Mouse (Mus musculus) ovary, postnatal 36 days (tissue): ENCODE results near the gene Olfr168.
"Not testable (repeated sequence)": the region's sequence is repeated elsewhere in the genome, so short reads cannot be mapped to it uniquely, and the experiment has no call there.

Experiments
- DNase-seq: peaks from one replicate; pipeline ENCODE4 v3.0.0; 2022; ENCODE audit warnings: low spot score, mixed read lengths

Olfr168 gene

GRCm38 (mm10) chr16:19535455-19535854 is at the start of gene Olfr168:
TSS of gene Olfr168 (minus strand) at chr16:19535555.
- no peak for DNase-seq

- not testable (repeated sequence) for DNase-seq
Observed at GRCm38 (mm10) chr16:19571709-19572108, 36.4 kb upstream of the Olfr168 start, which contains the start of gene Olfr169. TSS of gene Olfr169 (minus strand) at chr16:19571809.

DNA sequence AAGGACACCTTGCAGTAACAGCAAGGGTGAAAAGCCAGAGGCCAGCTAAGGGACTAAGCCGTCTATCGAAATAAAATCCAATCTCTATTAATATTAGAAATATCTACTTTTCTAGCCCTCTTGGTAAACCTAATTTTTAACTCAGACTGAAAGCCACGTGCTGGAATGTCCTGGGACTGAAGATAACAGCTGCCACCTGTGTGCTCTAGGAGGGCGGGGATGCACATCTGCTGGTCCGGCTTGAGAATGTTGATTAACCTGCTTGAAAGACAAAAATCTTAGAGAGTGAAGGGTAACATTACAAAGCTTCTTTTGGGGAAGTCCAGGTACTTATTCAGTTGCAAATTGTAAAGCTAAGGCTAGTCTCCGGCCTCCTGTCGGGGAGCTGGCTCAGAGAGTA is 18.1 kb upstream of the Olfr168 start:
- DNase-seq = not testable (repeated sequence)

- DNase-seq = not testable (repeated sequence)
Observed at GRCm38 (mm10) chr16:19552246-19552645, 16.9 kb upstream of the Olfr168 start.

DNA sequence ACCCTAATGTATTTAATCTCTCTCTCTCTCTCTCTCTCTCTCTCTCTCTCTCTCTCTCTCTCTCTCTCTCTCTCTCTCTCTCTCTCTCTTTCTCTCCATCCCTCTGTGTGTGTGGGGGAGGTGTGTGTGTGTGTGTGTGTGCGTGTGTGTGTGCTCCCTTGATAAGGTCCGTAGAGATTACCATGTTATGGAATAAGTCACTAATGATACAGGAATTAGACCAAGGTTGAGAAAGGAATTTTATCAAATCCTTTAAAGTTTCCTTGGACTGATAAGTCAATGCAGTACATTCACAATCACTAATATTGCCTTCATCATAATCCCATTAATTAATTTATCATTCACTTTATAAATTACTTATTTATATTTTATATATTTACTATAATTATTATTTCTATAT is 13.2 kb downstream of the Olfr168 start, which contains the start of gene Olfr167:
Olfr167 (minus strand) TSS at position 101 of the 400 bp plus-strand sequence.
- no peak for DNase-seq

DNA sequence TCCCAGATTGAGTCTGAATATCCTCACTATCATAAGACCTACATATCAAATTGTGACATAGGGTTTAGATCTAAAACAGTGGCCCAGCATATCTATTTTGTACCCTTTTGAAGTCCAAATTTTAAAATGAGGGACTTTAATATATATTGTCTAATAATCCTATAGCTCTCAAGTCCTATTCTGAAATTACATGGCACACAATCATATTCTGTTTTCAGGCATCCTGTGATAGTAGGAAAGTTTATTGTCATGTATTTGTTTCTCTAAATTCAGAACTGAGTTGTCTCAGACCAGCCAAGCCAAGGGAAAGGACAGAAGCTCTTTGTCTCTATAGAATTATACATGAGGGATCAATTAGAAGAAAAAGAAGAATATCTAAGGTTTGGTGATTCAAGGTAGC is 52.0 kb downstream of the Olfr168 start, which contains the start of gene Olfr166:
Olfr166 (plus strand) TSS at position 301 of the 400 bp plus-strand sequence.
- no peak for DNase-seq
